Mouse (Mus musculus) heart, embryonic 16.5 days (tissue): Measurements from ENCODE around the gene Rbm19. TPM values are rescaled to one million over a fixed set of nuclear protein-coding genes. Genes with fewer than 3 reads are reported as not detected.

Experiments used
- ATAC-seq: fragments of 200-750 bp; cut with Nextera tagmentation; replicated peaks from 2 replicates; pipeline ENCODE4 v1.8.0; 2017; ENCODE audit warnings: moderate number of reproducible peaks; ENCODE audit not compliant: insufficient read depth, low FRiP score; ENCODE audit errors: extremely low read depth
- H3K27ac ChIP-seq: fragments of 300-500 bp; sonication (generic); 2 replicates; pipeline ENCODE4 v1.5.1; 2014; ENCODE audit warnings: mild to moderate bottlenecking, low read length, control low read depth, moderate library complexity
- H3K27me3 ChIP-seq: fragments of 300-500 bp; sonication (generic); 2 replicates; pipeline ENCODE4 v1.6.1; 2014; ENCODE audit warnings: low read length, mixed read lengths; ENCODE audit not compliant: control insufficient read depth, insufficient read depth
- H3K36me3 ChIP-seq: fragments of 300-500 bp; sonication (generic); 2 replicates; pipeline ENCODE4 v1.6.1; 2014; ENCODE audit not compliant: control insufficient read depth, insufficient read depth
- H3K4me1 ChIP-seq: fragments of 300-500 bp; sonication (generic); 2 replicates; pipeline ENCODE4 v1.6.1; 2014; ENCODE audit warnings: low read length, mixed read lengths; ENCODE audit not compliant: control insufficient read depth, insufficient read depth
- H3K4me2 ChIP-seq: fragments of 300-500 bp; sonication (generic); 2 replicates; pipeline ENCODE4 v1.6.1; 2014; ENCODE audit warnings: low read depth, mild to moderate bottlenecking, control low read depth, low read length
- H3K4me3 ChIP-seq: fragments of 300-500 bp; sonication (generic); 2 replicates; pipeline ENCODE4 v1.5.1; 2014; ENCODE audit warnings: mild to moderate bottlenecking, control low read depth, low read length
- H3K9ac ChIP-seq: fragments of 300-500 bp; sonication (generic); 2 replicates; pipeline ENCODE4 v1.6.1; 2014; ENCODE audit warnings: low read length, control low read depth
- H3K9me3 ChIP-seq: fragments of 300-500 bp; sonication (generic); replicated peaks from 2 replicates; pipeline ENCODE4 v1.6.1; 2016; ENCODE audit warnings: low read length; ENCODE audit not compliant: control insufficient read depth
- WGBS: fragments of 180-500 bp; shearing (Covaris S2); extraction: QIAGEN DNeasy Blood & Tissue Kit; methylation state at CpG from one replicate; pipeline ENCODE4 v1.1.7; 2014; 5-methylcytosine and 5-hydroxymethylcytosine counted together
- polyA plus RNA-seq: library from polyadenylated mRNA; unstranded; fragments of >200 nt; fragmentation: Nextera tagmentation; extraction: Ambion mirVana; gene quantifications from 2 replicates; pipeline ENCODE4 v1.2.1, GENCODE M21; 2015

Gene Rbm19
- polyA plus RNA-seq, 1 experiment from 2014 or later: 14.6 TPM

DNA sequence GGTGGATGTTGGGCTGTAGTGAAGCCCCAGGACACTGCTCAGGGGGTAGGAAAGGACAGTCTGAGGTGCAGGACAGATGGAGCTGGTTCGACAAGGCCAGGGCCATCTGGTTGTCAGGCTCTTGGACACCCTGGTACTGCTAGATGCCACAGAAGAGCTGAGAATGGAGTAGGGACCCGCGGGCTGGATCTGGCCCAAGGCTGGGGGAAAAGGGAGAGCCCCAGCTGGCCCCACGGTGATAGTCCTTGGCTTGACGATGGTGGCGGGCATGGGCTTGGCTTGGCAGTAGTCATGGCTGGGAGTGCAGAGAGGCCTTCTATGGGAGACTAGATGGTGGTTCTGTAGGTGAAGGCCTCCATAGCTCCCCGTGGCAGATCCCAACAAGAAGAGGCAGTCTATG, 12.8 kb downstream of the Rbm19 start:
- Histone ChIP-seq H3K4me1 (no peaks in the 10 kb centered on the region), H3K27ac (no peak overlapping the region), H3K9ac (no peak overlapping the region), H3K27me3 (no peaks in the 10 kb centered on the region), H3K4me3 (no peak overlapping the region), H3K9me3 (no peaks in the 10 kb centered on the region), H3K36me3 (peaks cover 34% of the 10 kb centered on the region), H3K4me2 (no peak overlapping the region)
- 88% methylated on average over 7 of the region's 7 CpGs for WGBS
- no peak for ATAC-seq

DNA sequence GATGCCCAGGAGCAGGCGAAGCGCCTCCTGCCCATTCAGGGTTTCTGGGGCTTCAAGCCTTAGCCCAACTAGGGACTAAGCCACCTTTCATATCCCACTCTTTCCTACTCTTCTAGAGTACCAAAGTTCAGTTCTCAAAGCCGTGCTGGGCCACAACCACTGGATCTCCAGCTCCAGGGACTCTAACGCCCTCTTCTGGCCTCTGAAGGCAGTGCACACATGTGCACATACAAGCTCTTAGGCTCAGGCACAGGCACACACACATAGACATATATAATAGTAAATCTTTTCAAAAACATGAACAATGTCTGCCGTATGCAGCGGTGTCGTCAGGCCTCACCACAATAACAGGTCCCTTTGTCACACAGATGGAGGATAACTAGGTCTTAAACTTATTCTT, 13.5 kb downstream of the Rbm19 start:
- no peak overlapping the region for H3K27ac ChIP-seq
- no peaks in the 10 kb centered on the region for H3K27me3 ChIP-seq
- no peak for ATAC-seq
- WGBS: 92% methylated on average over 7 of the region's 7 CpGs
- peaks cover 32% of the 10 kb centered on the region for H3K36me3 ChIP-seq
- no peaks in the 10 kb centered on the region for H3K9me3 ChIP-seq
- no peaks in the 10 kb centered on the region for H3K4me1 ChIP-seq
- no peak overlapping the region for H3K9ac ChIP-seq
- H3K4me3 ChIP-seq: no peak overlapping the region
- no peak overlapping the region for H3K4me2 ChIP-seq

DNA sequence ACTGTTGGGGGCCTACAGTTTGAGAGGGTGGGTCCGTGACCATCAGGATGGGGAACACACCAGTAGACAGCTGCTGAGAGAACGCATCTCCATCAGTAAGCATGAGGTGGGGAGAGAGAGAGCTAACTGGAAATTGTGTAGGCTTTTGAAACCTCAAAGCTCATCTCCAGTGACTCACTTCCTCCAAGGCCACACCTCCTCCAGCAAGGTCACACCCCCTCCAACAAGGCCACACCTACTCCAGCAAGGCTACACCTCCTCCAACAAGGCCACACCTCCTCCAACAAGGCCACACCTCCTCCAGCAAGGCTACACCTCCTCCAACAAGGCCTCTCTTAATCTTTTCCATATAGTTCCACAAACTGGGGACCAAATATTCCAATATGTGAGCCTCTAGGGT, 13.9 kb downstream of the Rbm19 start:
- 95% methylated on average over 2 of the region's 2 CpGs for WGBS
- H3K9me3 ChIP-seq: no peaks in the 10 kb centered on the region
- H3K9ac ChIP-seq: no peak overlapping the region
- ATAC-seq: no peak
- H3K4me1 ChIP-seq: no peaks in the 10 kb centered on the region
- peaks cover 28% of the 10 kb centered on the region for H3K36me3 ChIP-seq
- H3K4me3 ChIP-seq: no peak overlapping the region
- H3K4me2 ChIP-seq: no peak overlapping the region
- H3K27ac ChIP-seq: no peak overlapping the region
- H3K27me3 ChIP-seq: no peaks in the 10 kb centered on the region

DNA sequence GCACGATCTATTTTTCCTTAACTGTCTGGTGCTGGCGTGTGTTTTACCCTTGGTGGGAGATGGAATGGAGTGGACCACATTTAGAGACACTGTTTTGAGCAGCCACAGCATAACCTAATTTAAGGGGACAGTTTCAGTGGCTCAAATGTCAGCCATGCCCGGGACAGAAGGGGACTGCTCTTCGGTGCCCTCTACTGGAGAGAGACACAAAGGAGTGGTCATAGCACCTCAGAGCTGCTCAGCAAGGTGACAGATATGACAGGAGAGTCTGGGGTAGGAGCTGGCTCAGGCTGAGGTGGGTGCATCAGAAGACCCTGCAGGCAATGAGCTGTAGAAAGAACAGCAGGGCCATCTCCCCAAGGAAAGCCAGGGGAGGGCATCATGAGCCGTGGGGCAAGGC, 15.3 kb downstream of the Rbm19 start:
- Histone ChIP-seq H3K9me3 (no peaks in the 10 kb centered on the region), H3K27ac (no peak overlapping the region), H3K36me3 (peaks cover 20% of the 10 kb centered on the region), H3K9ac (no peak overlapping the region), H3K4me3 (no peak overlapping the region), H3K27me3 (no peaks in the 10 kb centered on the region), H3K4me2 (no peak overlapping the region), H3K4me1 (peaks cover 6% of the 10 kb centered on the region)
- ATAC-seq: no peak
- 62% methylated on average over 5 of the region's 5 CpGs for WGBS

DNA sequence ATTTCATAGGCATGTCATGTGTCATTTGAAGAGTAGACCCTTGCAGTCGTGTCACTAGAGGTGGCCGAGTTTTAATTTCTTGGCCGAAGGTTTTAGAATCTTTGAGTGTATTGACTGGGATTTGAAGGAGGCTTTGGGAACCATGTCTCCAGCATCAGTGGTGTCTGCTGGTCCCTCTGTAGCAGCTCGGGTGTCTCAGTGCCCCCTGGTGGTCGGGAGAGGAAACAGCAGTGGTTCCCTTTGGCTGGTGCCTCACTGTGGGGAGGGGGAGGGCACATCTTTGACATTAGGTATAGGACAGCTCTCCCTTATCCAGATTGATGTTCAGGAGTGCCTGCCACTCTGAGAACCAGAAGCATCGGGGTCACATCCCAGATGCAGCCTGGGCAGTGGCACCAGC, 17.7 kb downstream of the Rbm19 start:
- peaks cover 9% of the 10 kb centered on the region for H3K4me1 ChIP-seq
- no peaks in the 10 kb centered on the region for H3K9me3 ChIP-seq
- no peak for ATAC-seq
- H3K27ac ChIP-seq: no peak overlapping the region
- 39% methylated on average over 6 of the region's 6 CpGs for WGBS
- no peak overlapping the region for H3K9ac ChIP-seq
- no peak overlapping the region for H3K4me3 ChIP-seq
- no peak overlapping the region for H3K4me2 ChIP-seq
- peaks cover 10% of the 10 kb centered on the region for H3K36me3 ChIP-seq
- no peaks in the 10 kb centered on the region for H3K27me3 ChIP-seq

DNA sequence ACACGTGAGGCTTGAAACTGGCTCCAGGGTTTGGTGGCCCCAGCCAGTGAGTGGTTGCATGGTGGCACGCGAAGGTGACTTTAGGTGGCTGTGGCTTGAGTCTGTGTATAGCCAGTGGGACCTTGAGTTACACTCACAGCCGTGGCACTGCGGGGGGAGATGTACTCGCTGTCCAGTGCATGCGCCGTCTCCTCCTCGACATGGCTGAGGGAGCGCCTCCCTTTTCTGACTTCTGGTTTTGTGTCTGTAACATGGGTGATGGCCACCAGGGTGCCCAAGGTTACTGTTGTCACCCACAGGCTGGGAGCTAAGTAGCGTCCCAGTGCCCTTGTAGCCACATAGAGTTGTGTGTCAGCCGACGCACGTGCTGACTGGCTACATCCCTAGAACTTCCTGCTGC, 19.1 kb downstream of the Rbm19 start:
- Histone ChIP-seq H3K4me2 (no peak overlapping the region), H3K4me3 (no peak overlapping the region), H3K9me3 (no peaks in the 10 kb centered on the region), H3K9ac (no peak overlapping the region), H3K27me3 (no peaks in the 10 kb centered on the region), H3K4me1 (peaks cover 9% of the 10 kb centered on the region), H3K36me3 (peaks cover 10% of the 10 kb centered on the region), H3K27ac (no peak overlapping the region)
- ATAC-seq: no peak
- 88% methylated on average over 14 of the region's 14 CpGs for WGBS

DNA sequence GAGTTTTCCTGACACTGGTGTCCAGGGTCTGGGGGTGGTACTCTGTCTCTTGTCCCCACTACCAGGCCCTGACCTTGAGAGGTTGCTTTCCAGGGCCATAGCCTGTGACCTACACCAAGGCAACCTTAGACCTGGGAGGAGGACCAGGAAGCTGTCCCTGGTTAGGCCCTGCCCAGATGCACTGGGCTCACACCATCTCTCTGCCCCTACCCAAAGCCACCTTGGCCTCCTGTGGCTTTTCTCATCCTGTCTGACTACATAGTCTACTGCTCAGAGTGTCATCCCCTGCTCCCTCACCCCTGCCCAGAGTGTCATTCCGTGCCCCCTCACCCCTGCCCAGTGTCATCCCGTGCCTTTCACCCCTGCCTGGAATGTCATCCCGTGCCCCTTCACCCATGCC, 19.6 kb downstream of the Rbm19 start:
- Histone ChIP-seq H3K4me1 (peaks cover 9% of the 10 kb centered on the region), H3K4me3 (no peak overlapping the region), H3K4me2 (no peak overlapping the region), H3K27ac (no peak overlapping the region), H3K27me3 (no peaks in the 10 kb centered on the region), H3K9ac (no peak overlapping the region), H3K36me3 (peaks cover 6% of the 10 kb centered on the region), H3K9me3 (no peaks in the 10 kb centered on the region)
- 26% methylated on average over 3 of the region's 3 CpGs for WGBS
- no peak for ATAC-seq

DNA sequence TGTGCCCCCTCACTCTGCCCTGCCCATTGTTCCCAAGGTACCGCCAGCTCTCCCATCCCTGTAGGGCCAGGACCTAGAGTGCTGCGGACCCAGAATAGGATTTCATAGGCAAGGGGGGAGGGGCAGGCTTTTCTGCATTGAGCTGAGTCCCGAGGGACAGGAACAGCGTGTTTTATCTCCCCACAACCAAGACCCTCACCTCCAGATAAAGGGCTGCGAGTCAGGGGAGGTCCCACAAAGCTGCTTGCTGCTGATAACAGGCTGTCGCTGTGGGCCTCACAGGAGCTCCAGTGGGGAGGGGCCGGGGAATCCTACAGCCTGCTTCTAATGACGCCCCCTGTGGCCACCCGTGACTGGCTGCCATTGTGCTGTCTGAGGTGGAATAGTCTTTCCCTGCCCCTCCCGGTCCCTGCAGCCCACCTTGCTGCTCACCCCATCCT, 20.0 kb downstream of the Rbm19 start:
- peaks cover 5% of the 10 kb centered on the region for H3K36me3 ChIP-seq
- WGBS: 20% methylated on average over 10 of the region's 10 CpGs
- no peak overlapping the region for H3K9ac ChIP-seq
- no peaks in the 10 kb centered on the region for H3K27me3 ChIP-seq
- no peak overlapping the region for H3K4me3 ChIP-seq
- no peak overlapping the region for H3K4me2 ChIP-seq
- no peaks in the 10 kb centered on the region for H3K9me3 ChIP-seq
- H3K4me1 ChIP-seq: peaks cover 9% of the 10 kb centered on the region
- H3K27ac ChIP-seq: no peak overlapping the region
- no peak for ATAC-seq

DNA sequence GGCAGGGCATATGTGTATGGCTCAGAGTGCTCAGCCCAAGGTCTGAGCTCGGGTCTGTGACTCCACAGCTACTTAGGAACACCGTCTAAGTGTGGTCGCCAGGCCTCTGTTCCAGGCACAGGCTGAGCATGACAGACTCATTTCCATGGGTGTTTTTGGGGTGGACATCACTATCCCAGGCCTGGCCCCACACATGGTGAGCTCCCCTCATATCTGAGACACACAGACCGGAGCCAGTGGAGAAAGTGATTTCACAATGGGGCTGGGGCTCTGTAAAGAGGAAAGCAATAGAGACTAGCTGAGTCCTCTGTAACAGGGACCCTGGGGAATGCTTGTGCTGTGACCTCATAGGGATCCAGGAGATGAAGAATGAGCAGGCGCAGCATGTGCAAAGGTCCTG, 20.8 kb downstream of the Rbm19 start:
- H3K4me3 ChIP-seq: no peak overlapping the region
- no peaks in the 10 kb centered on the region for H3K27me3 ChIP-seq
- H3K9ac ChIP-seq: no peak overlapping the region
- H3K36me3 ChIP-seq: peaks cover 11% of the 10 kb centered on the region
- H3K4me2 ChIP-seq: no peak overlapping the region
- no peak overlapping the region for H3K27ac ChIP-seq
- 90% methylated on average over 5 of the region's 5 CpGs for WGBS
- no peak for ATAC-seq
- peaks cover 9% of the 10 kb centered on the region for H3K4me1 ChIP-seq
- no peaks in the 10 kb centered on the region for H3K9me3 ChIP-seq

DNA sequence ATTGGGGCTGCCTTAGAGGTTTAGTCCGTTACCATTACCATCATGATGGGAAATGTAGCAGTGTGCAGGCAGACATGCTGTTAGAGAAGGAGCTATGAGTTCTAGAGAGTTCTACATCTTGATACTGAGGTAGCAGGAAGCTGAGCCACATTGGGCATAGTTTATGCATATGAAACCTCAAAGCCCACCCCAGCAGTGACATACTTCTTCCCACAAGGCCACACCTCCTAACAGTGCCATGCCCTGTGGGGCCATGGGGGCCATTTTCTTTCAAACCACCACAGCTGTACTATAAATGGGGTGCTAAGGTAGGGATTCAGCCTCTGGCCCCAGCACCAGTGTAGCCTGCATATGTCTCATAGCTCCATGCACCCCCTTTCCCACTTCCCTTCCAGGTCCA, 21.6 kb downstream of the Rbm19 start:
- H3K4me1 ChIP-seq: peaks cover 9% of the 10 kb centered on the region
- H3K4me2 ChIP-seq: no peak overlapping the region
- no peak overlapping the region for H3K27ac ChIP-seq
- no peaks in the 10 kb centered on the region for H3K9me3 ChIP-seq
- H3K4me3 ChIP-seq: no peak overlapping the region
- H3K27me3 ChIP-seq: no peaks in the 10 kb centered on the region
- H3K9ac ChIP-seq: no peak overlapping the region
- WGBS: 96% methylated on average over 1 of the region's 1 CpGs
- ATAC-seq: no peak
- peaks cover 7% of the 10 kb centered on the region for H3K36me3 ChIP-seq
